Mouse (Mus musculus) myocyte (in vitro differentiated cells): ENCODE measurements at regions not wholly inside any gene's neighbourhood (a gene's known extent, or its start where the extent isn't known, plus 50 kb on each side); places are given as distances from the start of the nearest gene placed in this dataset.

ENCODE experiments used
- E2F4 ChIP-seq: IDR thresholded peaks from one replicate; pipeline ENCODE4 v1.6.1; 2011; ENCODE audit warnings: mild to moderate bottlenecking, control low read depth, moderate library complexity; ENCODE audit not compliant: insufficient read depth
- MAX ChIP-seq: IDR thresholded peaks from one replicate; pipeline ENCODE4 v1.6.1; 2011; ENCODE audit warnings: low read depth, mild to moderate bottlenecking, control low read depth
- MYOD1 ChIP-seq, 3 experiments: IDR thresholded peaks; one replicate each; pipeline ENCODE4 v1.6.1; 2011; ENCODE audit warnings: control low read depth in 2 of 3, low read depth in 2 of 3, mild to moderate bottlenecking in 2 of 3, moderate library complexity in 1 of 3; ENCODE audit not compliant: insufficient read length in 2 of 3, control insufficient read depth in 1 of 3
- POLR2A ChIP-seq: IDR thresholded peaks from one replicate; pipeline ENCODE4 v1.6.1; 2011; ENCODE audit warnings: low read depth, mild to moderate bottlenecking, control low read depth, moderate library complexity; ENCODE audit not compliant: insufficient read length
- POLR2AphosphoS2 ChIP-seq: IDR thresholded peaks from one replicate; pipeline ENCODE4 v1.6.1; 2011; ENCODE audit warnings: low read depth, control low read depth; ENCODE audit not compliant: insufficient read length
- TCF12 ChIP-seq: IDR thresholded peaks from one replicate; pipeline ENCODE4 v1.6.1; 2011; ENCODE audit warnings: mild to moderate bottlenecking, control low read depth; ENCODE audit not compliant: poor library complexity, insufficient read depth, severe bottlenecking
- TCF3 ChIP-seq: IDR thresholded peaks from one replicate; pipeline ENCODE4 v1.6.1; 2011; ENCODE audit warnings: low read depth, control low read depth; ENCODE audit not compliant: insufficient read length
- USF1 ChIP-seq: IDR thresholded peaks from one replicate; pipeline ENCODE4 v1.6.1; 2011; ENCODE audit warnings: low read depth, mild to moderate bottlenecking, control low read depth, moderate library complexity

- no peak for TF ChIP-seq TCF12
- no peak for TF ChIP-seq E2F4
- TF ChIP-seq USF1: no peak
- TF ChIP-seq POLR2A: no peak
- TF ChIP-seq MYOD1 (IDR thresholded peaks at IDR 0.05; ENCODE audit: control insufficient read depth in 1 of 3, insufficient read length in 2 of 3, low read depth in 2 of 3): no peak
- TF ChIP-seq POLR2AphosphoS2: no peak
- TF ChIP-seq TCF3: no peak
- no peak for TF ChIP-seq MAX
These were observed 195.7 kb upstream of the Vstm2b start for GRCm38 (mm10) chr7:40702191-40703045.
